In genomic region chr7:93079420-93079784, GRCm38 (mm10) we compare ENCODE assay signal across 9 mouse cellular contexts. TPM values are rescaled to one million over a fixed set of nuclear protein-coding genes. Genes with fewer than 3 reads are reported as not detected.
A peak's percentile ranks its signal among the peaks of the same experiment; 100 is the strongest.
DNase-seq lines count a peak whose midpoint lies in the region; ATAC-seq and TF ChIP-seq lines count a peak whose summit lies in the region.
"Had no signal": no experiment of that assay in that cellular context is flagged by ENCODE, and none has a peak within 500 bp of the region (broad histone marks: within the 10 kb centered on the region; RNA-seq: fewer than 3 reads in every experiment).

No protein-coding gene starts in this region.

- 0 out of 2 replicates have a peak overlapping the region, but pooled peaks have one; percentile 81 for H3K27ac ChIP-seq in heart, embryonic 10.5 days
- H3K27ac ChIP-seq in testis, adult 2 months (ENCODE audit: control insufficient read depth, insufficient read depth, low read depth, low read length), result no peak overlapping the region
- no peak overlapping the region for H3K27ac ChIP-seq in liver, embryonic 15.5 days (replicated peaks)

- H3K9ac ChIP-seq in liver, embryonic 15.5 days, result no peak overlapping the region

- peaks cover 13% of the 10 kb centered on the region for H3K4me1 ChIP-seq in heart, embryonic 10.5 days
- H3K4me1 ChIP-seq in testis, adult 2 months (ENCODE audit: control insufficient read depth, insufficient read depth, low read length), result peaks cover 16% of the 10 kb centered on the region
- H3K4me1 ChIP-seq in liver, embryonic 15.5 days (replicated peaks), result peaks cover 7% of the 10 kb centered on the region; the same call in 1 of the 2 replicates

- TF ChIP-seq CTCF in testis, adult 2 months (IDR thresholded peaks at IDR 0.05; ENCODE audit: control insufficient read depth, insufficient read depth, insufficient replicate concordance, low read depth, low read length), result no peak

- no peaks in the 10 kb centered on the region for H3K9me3 ChIP-seq in heart, embryonic 10.5 days
- no peaks in the 10 kb centered on the region for H3K9me3 ChIP-seq in liver, embryonic 15.5 days (replicated peaks)

- peak overlapping the region; percentile 66 for H3K4me2 ChIP-seq in liver, embryonic 15.5 days

- H3K4me3 ChIP-seq in heart, embryonic 10.5 days, result peak overlapping the region; percentile 73
- H3K4me3 ChIP-seq in testis, adult 2 months (ENCODE audit: control insufficient read depth, low read depth, low read length), result peak overlapping the region; percentile 84
- H3K4me3 ChIP-seq in liver, embryonic 15.5 days (replicated peaks), result peak overlapping the region; percentile 47

- TF ChIP-seq POLR2A in testis, adult 2 months (IDR thresholded peaks at IDR 0.05; ENCODE audit: control insufficient read depth, low read depth, low read length), result no peak

- WGBS in heart, embryonic 10.5 days, result 26% methylated on average over 7 of the region's 7 CpGs
- 20% methylated on average over 7 of the region's 7 CpGs for WGBS in liver, embryonic 15.5 days (ENCODE audit: insufficient replicate concordance)

- no peaks in the 10 kb centered on the region for H3K36me3 ChIP-seq in heart, embryonic 10.5 days
- no peaks in the 10 kb centered on the region for H3K36me3 ChIP-seq in testis, adult 2 months (ENCODE audit: control insufficient read depth, insufficient read depth, low read length)
- H3K36me3 ChIP-seq in liver, embryonic 15.5 days (replicated peaks), result no peaks in the 10 kb centered on the region

- ATAC-seq in liver, embryonic 15.5 days (ENCODE audit: insufficient read depth), result no peak
- ATAC-seq: activated CD4-positive, CD25-positive, alpha-beta regulatory T cell, adult 4 months had no signal

- no peak for DNase-seq in heart, embryonic 10.5 days (ENCODE audit: low spot score)
- DNase-seq in heart, adult 9 months (ENCODE audit: low spot score in 2 of 2), result no peak
- no peak for DNase-seq in testis, postnatal 10 days (ENCODE audit: low spot score)
- no peak for DNase-seq in embryo, embryonic 10 days (ENCODE audit: low spot score)
- no peak for DNase-seq in thymus, adult 18-20 months
- no peak for DNase-seq in layer of hippocampus, adult 9-11 months

- H3K27me3 ChIP-seq in heart, embryonic 10.5 days (ENCODE audit: insufficient read depth, poor library complexity, severe bottlenecking), result peaks cover 37% of the 10 kb centered on the region
- peaks cover 2% of the 10 kb centered on the region for H3K27me3 ChIP-seq in testis, adult 2 months (ENCODE audit: control insufficient read depth, insufficient read depth, low read length)
- peaks cover 50% of the 10 kb centered on the region for H3K27me3 ChIP-seq in liver, embryonic 15.5 days

RNA-seq across cellular contexts. Expression of gene Fam181b, which starts 0.3 kb away (rescaled TPM):
- polyA plus RNA-seq in heart, embryonic 10.5 days (2016; fragmentation: Nextera tagmentation; extraction: Ambion mirVana), result 1.6 and 3.8 TPM in 2 replicates
- polyA plus RNA-seq in testis, adult 2 months (2012; rRNA removed), result 0.31 and 0.32 TPM in 2 replicates
- 0.18 TPM in 1 of 2 replicates, not detected in the other for polyA plus RNA-seq in liver, embryonic 15.5 days (2015; fragmentation: Nextera tagmentation; extraction: Ambion mirVana)
- polyA plus RNA-seq: activated CD4-positive, CD25-positive, alpha-beta regulatory T cell, adult 4 months had no signal
